Mouse (Mus musculus) mesoderm, embryonic 11.5 days (tissue): ENCODE results near the gene Adcy2.
A peak's percentile ranks its signal among the peaks of the same experiment; 100 is the strongest.

ENCODE experiments used
- DNase-seq: peaks from one replicate; pipeline ENCODE4 v3.0.0-alpha.2; 2012; ENCODE audit warnings: low read depth, low spot score

Gene Adcy2

GRCm38 (mm10) chr13:68961580-68961979 is 37.8 kb downstream of the Adcy2 start:
- DNase-seq, result no peak

GRCm38 (mm10) chr13:68960513-68960912 is 38.8 kb downstream of the Adcy2 start:
- no peak for DNase-seq

- DNase-seq, result no peak
These were observed 39.9 kb downstream of the Adcy2 start for GRCm38 (mm10) chr13:68959406-68959805.

GRCm38 (mm10) chr13:68942735-68943134 is 56.6 kb downstream of the Adcy2 start:
- peak; percentile 17 for DNase-seq

- DNase-seq, result no peak
These were observed 57.9 kb downstream of the Adcy2 start for GRCm38 (mm10) chr13:68941429-68941828.

- peak; percentile 14 for DNase-seq
These were observed 67.1 kb downstream of the Adcy2 start for GRCm38 (mm10) chr13:68932283-68932647.

GRCm38 (mm10) chr13:68931602-68932282 is 67.6 kb downstream of the Adcy2 start:
- DNase-seq, result peak; percentile 6

- no peak for DNase-seq
These were observed 70.9 kb downstream of the Adcy2 start for GRCm38 (mm10) chr13:68928469-68928868.

GRCm38 (mm10) chr13:68913666-68914288 is 85.6 kb downstream of the Adcy2 start:
- DNase-seq, result no peak

- no peak for DNase-seq
These were observed 92.7 kb downstream of the Adcy2 start for GRCm38 (mm10) chr13:68906667-68907066.

- no peak for DNase-seq
These were observed 96.6 kb downstream of the Adcy2 start for GRCm38 (mm10) chr13:68902708-68903107.

- DNase-seq, result no peak
These were observed 109.3 kb downstream of the Adcy2 start for GRCm38 (mm10) chr13:68889929-68890593.

- no peak for DNase-seq
These were observed 130.6 kb downstream of the Adcy2 start for GRCm38 (mm10) chr13:68868776-68869175.

- no peak for DNase-seq
These were observed 131.2 kb downstream of the Adcy2 start for GRCm38 (mm10) chr13:68867940-68868655.

- no peak for DNase-seq
These were observed 139.3 kb downstream of the Adcy2 start for GRCm38 (mm10) chr13:68860036-68860435.

- DNase-seq, result no peak
These were observed 151.1 kb downstream of the Adcy2 start for GRCm38 (mm10) chr13:68848265-68848664.

GRCm38 (mm10) chr13:68839517-68839916 is 159.8 kb downstream of the Adcy2 start:
- DNase-seq, result peak; percentile 60

GRCm38 (mm10) chr13:68836183-68836582 is 163.2 kb downstream of the Adcy2 start:
- no peak for DNase-seq

GRCm38 (mm10) chr13:68835424-68836045 is 163.8 kb downstream of the Adcy2 start:
- DNase-seq, result no peak

GRCm38 (mm10) chr13:68832141-68832540 is 167.2 kb downstream of the Adcy2 start:
- DNase-seq, result no peak

- no peak for DNase-seq
These were observed 169.1 kb downstream of the Adcy2 start for GRCm38 (mm10) chr13:68830030-68830759.
